Mouse (Mus musculus) thymus, adult 2 months (tissue): Measurements from ENCODE around the gene BC005537. TPM values are rescaled to one million over a fixed set of nuclear protein-coding genes. Genes with fewer than 3 reads are reported as not detected.

Source experiments
- DNase-seq: peaks from one replicate; pipeline ENCODE4 v3.0.0; 2021
- H3K27ac ChIP-seq: fragments of 200-500 bp; 2 replicates; pipeline ENCODE4 v1.5.1; 2012; ENCODE audit warnings: low read length, control low read depth; ENCODE audit not compliant: control insufficient read depth, insufficient read depth
- H3K27me3 ChIP-seq: fragments of 200-500 bp; 2 replicates; pipeline ENCODE4 v1.6.1; 2012; ENCODE audit warnings: mild to moderate bottlenecking, low read length, moderate library complexity, mixed read lengths; ENCODE audit not compliant: control insufficient read depth, insufficient read depth
- H3K36me3 ChIP-seq: fragments of 200-500 bp; 2 replicates; pipeline ENCODE4 v1.6.1; 2012; ENCODE audit warnings: mild to moderate bottlenecking, low read length, moderate library complexity; ENCODE audit not compliant: control insufficient read depth, insufficient read depth
- H3K4me1 ChIP-seq: fragments of 200-500 bp; replicated peaks from 2 replicates; pipeline ENCODE4 v1.6.1; 2012; ENCODE audit warnings: low read length; ENCODE audit not compliant: control insufficient read depth, insufficient read depth
- H3K4me3 ChIP-seq: fragments of 200-500 bp; 2 replicates; pipeline ENCODE4 v1.5.1; 2012; ENCODE audit warnings: mild to moderate bottlenecking, low read length, control low read depth, moderate library complexity; ENCODE audit not compliant: control insufficient read depth, insufficient read depth
- CTCF ChIP-seq: fragments of 200-500 bp; IDR thresholded peaks from 2 replicates; pipeline ENCODE4 v1.5.1; 2012; ENCODE audit warnings: mild to moderate bottlenecking, control low read depth, low read length, moderate library complexity, borderline replicate concordance; ENCODE audit not compliant: control insufficient read depth, poor library complexity, insufficient read depth; ENCODE audit errors: extremely low read depth
- POLR2A ChIP-seq: fragments of 200-500 bp; IDR thresholded peaks from 2 replicates; pipeline ENCODE4 v1.6.1; 2012; ENCODE audit warnings: mild to moderate bottlenecking, low read length, control low read depth, moderate library complexity; ENCODE audit not compliant: control insufficient read depth, poor library complexity, insufficient read depth; ENCODE audit errors: extremely low read depth
- WGBS: fragments of 180-500 bp; shearing (Covaris S2); methylation state at CpG from one replicate; pipeline ENCODE4 v1.1.7; 2018; 5-methylcytosine and 5-hydroxymethylcytosine counted together
- polyA plus RNA-seq: library from polyadenylated mRNA; depleted of rRNA; stranded (reverse); fragments of >200 nt; gene quantifications from 2 replicates; pipeline ENCODE4 v1.2.3, GENCODE M21; 2012

The BC005537 gene
- polyA plus RNA-seq, 1 experiment: 48.8 TPM

DNA sequence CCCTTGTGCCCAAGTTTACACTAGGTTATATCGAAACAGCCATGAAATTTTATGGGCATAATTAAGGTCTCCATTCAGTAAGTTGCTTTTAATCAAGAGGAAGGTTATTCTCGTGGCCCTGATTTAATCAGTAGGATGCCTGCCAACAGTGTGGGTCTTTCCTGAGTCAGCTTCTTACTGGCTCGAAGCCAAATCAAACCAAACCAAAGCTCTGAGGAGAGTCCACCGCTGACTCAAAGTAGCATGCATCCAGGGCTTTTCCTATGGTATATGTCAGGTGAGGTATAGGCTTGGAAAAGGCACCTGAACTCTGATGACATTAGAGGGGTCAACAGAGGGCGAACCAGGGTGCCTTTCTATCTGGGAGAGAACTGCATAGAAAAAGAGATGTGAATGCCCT lies 19.5 kb upstream of the BC005537 start:
- no peak for DNase-seq

DNA sequence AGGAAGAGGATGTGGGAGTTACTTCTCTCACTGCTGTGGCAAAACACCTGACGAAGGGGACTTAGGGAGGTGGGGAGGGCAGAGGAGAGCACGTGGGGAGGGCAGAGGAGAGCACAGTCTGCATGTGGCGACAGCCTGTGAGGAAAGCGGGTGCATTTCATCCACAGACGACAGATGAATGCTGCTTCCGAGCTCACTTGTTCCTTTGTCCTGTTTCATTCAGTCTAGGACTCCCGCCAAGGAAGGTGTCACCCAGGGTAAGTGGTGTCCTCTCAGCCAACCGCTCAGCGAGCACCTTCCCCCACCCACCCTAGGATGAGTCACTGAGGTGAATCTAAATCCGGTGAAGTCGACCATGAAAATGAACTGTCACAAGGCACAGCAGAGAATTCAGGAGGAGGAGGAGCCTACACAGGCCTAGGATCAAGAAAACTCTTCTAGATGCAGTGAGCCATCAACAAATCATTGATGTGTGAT lies 15.4 kb upstream of the BC005537 start:
- peak overlapping the region; percentile 88 for H3K27ac ChIP-seq
- peak; percentile 67 for DNase-seq
- H3K4me1 ChIP-seq: peaks cover 12% of the 10 kb centered on the region
- H3K36me3 ChIP-seq: no peaks in the 10 kb centered on the region
- 0 out of 2 replicates have a peak, but pooled peaks have one; percentile 21 for TF ChIP-seq POLR2A
- TF ChIP-seq CTCF: no peak
- peak overlapping the region; percentile 24 for H3K4me3 ChIP-seq
- no peaks in the 10 kb centered on the region for H3K27me3 ChIP-seq
- 2% methylated on average over 11 of the region's 11 CpGs for WGBS

More for the DNA sequence above, 19.5 kb upstream of the BC005537 start:
- Histone ChIP-seq H3K4me1 (peaks cover 23% of the 10 kb centered on the region), H3K27ac (no peak overlapping the region), H3K27me3 (no peaks in the 10 kb centered on the region), H3K36me3 (no peaks in the 10 kb centered on the region), H3K4me3 (no peak overlapping the region)
- TF ChIP-seq CTCF: no peak
- no peak for TF ChIP-seq POLR2A
- 46% methylated on average over 5 of the region's 5 CpGs for WGBS

DNA sequence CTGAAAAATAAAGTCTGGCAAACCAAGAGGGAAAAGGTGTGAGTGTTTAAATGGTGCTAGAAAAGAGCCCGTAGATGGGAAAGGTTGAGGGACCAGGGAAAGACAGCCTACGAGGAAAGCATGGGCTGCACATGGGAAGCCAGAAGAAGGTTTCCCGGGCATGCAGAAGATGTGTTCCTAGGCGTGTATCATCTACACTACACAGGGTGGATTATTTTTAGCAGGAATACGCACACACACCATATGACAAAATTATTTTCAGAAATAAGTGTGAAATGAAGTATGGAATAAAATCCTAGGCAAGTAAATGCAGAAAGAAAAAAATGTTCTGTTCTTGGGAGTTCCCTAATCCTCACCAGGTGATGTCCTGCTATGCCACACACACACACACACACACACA lies 14.0 kb upstream of the BC005537 start:
- no peak overlapping the region for H3K27ac ChIP-seq
- no peak overlapping the region for H3K4me3 ChIP-seq
- no peak for DNase-seq
- TF ChIP-seq POLR2A: no peak
- no peak for TF ChIP-seq CTCF
- no peaks in the 10 kb centered on the region for H3K36me3 ChIP-seq
- WGBS: 95% methylated on average over 5 of the region's 5 CpGs
- H3K27me3 ChIP-seq: no peaks in the 10 kb centered on the region
- H3K4me1 ChIP-seq: peaks cover 12% of the 10 kb centered on the region

DNA sequence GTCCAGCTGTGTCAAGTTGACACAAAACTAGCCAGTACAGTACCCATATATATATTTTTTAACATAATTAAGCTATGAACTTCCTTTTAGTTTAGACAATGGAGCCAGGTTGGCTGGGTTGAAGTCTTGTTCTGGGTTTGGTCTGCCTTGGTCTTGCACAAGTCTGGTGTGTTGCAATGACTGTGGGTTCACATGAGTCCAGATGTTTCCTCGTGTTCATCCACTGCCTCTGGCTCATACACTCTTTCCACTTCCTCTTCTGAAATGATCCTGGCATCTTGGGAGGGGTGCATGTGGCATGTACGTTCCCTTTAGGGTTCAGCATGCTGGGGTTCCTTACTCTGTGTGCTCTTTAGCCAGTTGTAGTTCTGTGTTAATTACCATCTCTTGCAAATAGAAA lies 10.1 kb upstream of the BC005537 start:
- WGBS: 36% methylated on average over 2 of the region's 2 CpGs
- DNase-seq: no peak
- TF ChIP-seq CTCF: no peak
- TF ChIP-seq POLR2A: no peak
- Histone ChIP-seq H3K4me1 (peaks cover 3% of the 10 kb centered on the region), H3K27ac (no peak overlapping the region), H3K36me3 (no peaks in the 10 kb centered on the region), H3K4me3 (no peak overlapping the region), H3K27me3 (no peaks in the 10 kb centered on the region)

DNA sequence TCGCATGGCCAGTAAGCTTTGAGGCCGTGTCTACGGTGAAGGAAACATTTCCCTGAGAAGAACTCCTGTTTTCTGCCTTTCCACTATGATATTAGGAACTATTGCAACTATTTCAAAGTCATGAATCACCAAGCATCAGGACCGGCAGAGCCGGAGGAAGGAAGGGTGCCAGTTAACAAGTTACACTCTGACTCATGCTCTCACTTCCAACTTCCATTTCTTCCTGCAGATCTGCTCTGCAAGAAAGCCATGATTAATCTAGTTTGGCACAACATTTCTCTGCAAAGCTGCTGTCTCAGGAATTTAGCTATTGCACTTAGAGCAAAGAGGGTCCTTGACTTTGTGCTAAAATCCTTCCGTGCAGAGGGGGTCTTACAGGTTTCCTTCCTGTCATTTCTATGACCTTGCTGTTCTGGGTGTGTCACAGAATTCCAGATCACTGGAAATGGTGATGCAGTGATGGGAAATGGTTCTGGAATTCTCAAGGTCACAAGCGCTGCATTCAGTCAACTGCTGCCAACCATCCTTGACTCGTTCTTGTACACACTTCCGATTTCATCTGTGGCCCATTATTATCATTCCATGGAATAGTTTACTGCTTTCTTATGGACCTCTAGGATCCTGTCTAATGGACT lies 8.9 kb upstream of the BC005537 start:
- H3K36me3 ChIP-seq: no peaks in the 10 kb centered on the region
- no peaks in the 10 kb centered on the region for H3K27me3 ChIP-seq
- H3K27ac ChIP-seq: no peak overlapping the region
- H3K4me1 ChIP-seq: no peaks in the 10 kb centered on the region
- no peak for TF ChIP-seq POLR2A
- TF ChIP-seq CTCF: no peak
- H3K4me3 ChIP-seq: no peak overlapping the region
- 92% methylated on average over 9 of the region's 9 CpGs for WGBS
- DNase-seq: no peak

DNA sequence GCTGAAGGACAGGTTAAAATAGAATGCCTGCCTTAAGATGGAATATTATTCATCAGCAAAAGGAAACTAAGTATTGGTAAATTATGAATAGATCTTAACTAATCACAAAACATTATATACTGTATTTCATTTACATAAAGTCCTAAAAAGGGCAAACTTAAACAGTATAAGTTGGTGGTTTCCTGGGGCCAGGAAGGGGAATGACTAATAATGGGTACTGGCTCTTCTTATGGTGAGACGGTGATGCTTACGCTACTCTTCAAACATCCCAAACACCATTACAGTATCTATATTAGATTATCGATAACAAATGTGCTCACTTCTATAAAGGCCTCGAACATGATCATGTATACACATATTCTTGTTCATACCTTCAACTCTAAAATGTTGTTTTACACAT lies 2.8 kb upstream of the BC005537 start:
- H3K36me3 ChIP-seq: no peaks in the 10 kb centered on the region
- WGBS: 99% methylated on average over 4 of the region's 4 CpGs
- DNase-seq: no peak
- no peaks in the 10 kb centered on the region for H3K27me3 ChIP-seq
- H3K27ac ChIP-seq: no peak overlapping the region
- H3K4me3 ChIP-seq: no peak overlapping the region
- peaks cover 7% of the 10 kb centered on the region for H3K4me1 ChIP-seq
- TF ChIP-seq POLR2A: no peak

DNA sequence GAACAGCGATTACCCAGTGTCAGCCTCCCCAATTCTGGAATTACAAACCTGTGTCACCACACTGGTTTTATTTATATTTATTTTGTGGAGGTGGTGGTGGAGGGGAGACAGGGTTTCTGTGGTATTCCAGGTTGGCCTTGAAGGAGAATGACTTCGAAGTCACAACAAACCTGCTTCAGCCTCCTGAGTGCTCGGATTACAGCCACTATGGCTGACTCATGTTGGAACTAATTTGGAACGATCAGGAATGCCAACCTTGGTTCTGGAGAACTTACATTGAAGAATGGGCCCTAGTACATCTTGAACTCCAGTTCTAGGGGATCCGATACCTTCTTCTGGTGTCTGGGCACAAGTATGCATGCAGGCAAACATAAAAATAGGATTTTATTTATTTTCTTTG lies 2.1 kb upstream of the BC005537 start:
- no peaks in the 10 kb centered on the region for H3K27me3 ChIP-seq
- H3K27ac ChIP-seq: no peak overlapping the region
- H3K4me3 ChIP-seq: no peak overlapping the region
- no peaks in the 10 kb centered on the region for H3K36me3 ChIP-seq
- H3K4me1 ChIP-seq: peaks cover 7% of the 10 kb centered on the region
- whole genome bisulfite sequencing: 89% methylated on average over 5 of the region's 5 CpGs
- DNase-seq: no peak
- no peak for TF ChIP-seq CTCF
- TF ChIP-seq POLR2A: no peak
